Mouse (Mus musculus) CD4-positive naive resting alpha-beta T cell, adult 76 days (primary cell): ENCODE measurements around the gene 2310009B15Rik. TPM values are rescaled to one million over a fixed set of nuclear protein-coding genes. Genes with fewer than 3 reads are reported as not detected.

Experiments used
- total RNA-seq: library from RNA; stranded (reverse); gene quantifications from one replicate; pipeline ENCODE4 v1.2.4, GENCODE M21; 2023

2310009B15Rik gene
- total RNA-seq, result 12.2 TPM

DNA sequence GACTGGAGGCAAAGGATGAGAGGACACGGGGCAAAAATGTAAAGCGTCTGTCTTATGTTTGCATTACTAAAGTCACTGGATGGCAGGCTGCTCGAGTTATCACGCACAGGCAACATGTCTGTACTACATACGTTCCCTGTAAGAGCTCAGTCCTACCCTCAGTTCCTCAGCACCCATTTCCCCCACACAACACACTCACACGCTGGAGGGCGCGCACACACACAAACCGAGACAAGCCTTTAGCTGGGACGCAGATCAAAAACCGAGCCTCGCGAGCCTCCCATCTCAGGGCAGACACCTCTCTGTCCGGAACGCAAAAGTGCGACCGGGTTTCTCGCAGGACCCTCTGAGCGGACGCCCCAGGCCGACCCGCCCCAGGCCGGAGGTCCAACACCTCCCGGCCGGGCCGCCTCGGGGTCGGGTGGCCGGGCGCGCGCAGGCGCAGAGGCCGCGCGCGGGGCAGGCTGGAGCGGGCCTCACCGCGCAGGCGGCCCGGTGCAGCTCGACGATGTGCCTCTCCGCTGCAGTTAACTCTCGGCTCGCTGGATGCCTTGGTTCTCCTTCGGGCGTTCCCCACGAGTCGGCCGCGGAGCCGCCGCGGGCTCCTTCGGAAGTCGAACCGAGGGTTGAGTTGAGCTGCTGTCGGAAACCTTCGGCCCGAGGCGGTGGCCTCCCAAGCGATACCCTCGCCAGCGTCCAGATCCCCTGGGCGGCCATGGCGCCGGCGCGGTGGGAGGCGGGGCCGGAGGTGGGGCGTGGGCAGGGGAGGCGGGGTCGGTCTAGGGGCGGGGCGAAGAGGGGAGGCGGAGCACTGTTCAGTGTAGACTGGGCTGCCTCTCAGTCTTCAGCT is at the start of gene 2310009B15Rik:
Gene 2310009B15Rik (minus strand): TSS at position 752 of the 850 bp plus-strand sequence.

GRCm38 (mm10) chr1:138848511-138849109 is 8.0 kb downstream of the 2310009B15Rik start, which contains the start of gene Lhx9:
Gene Lhx9 (minus strand): TSS chr1:138848577.

Other genes starting within 250 kb of the 2310009B15Rik start
- 49.6 TPM for gene Nek7, start 236.7 kb downstream of the 2310009B15Rik start, total RNA-seq
- not detected for gene Lhx9, start 8.3 kb downstream of the 2310009B15Rik start, total RNA-seq
- 83.1 TPM for gene Dennd1b, start 106.6 kb upstream of the 2310009B15Rik start, total RNA-seq